Mouse (Mus musculus): ENCODE results near the gene Cracr2b. TPM values are rescaled to one million over a fixed set of nuclear protein-coding genes. Genes with fewer than 3 reads are reported as not detected.

Cracr2b gene
- polyA plus RNA-seq, 1 experiment from 2014 or later = 5.2 TPM

DNA sequence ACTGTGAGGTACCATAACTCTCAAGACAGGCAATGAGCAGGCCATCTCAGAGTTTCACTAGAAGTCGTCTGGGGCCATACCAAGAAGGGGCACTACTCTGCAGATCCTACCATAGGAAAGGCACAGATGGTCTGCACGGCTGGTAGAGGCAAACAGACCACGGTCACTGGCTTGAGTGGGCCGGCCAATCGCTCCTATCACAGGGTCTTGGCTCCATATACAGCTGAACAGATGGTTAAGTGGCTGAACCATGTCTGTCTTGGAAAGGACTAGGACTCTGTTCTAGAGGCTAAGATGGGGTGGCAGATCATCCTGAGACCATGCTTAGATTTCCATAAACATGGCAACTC lies 41.6 kb downstream of the Cracr2b start:
- H3K27ac ChIP-seq (ENCODE audit: low read length) = no peak overlapping the region
- no peaks in the 10 kb centered on the region for H3K27me3 ChIP-seq (replicated peaks; ENCODE audit: control insufficient read depth, insufficient read depth, low read length)
- H3K36me3 ChIP-seq (ENCODE audit: control insufficient read depth, insufficient read depth) = peaks cover 2% of the 10 kb centered on the region; the same call in 1 of the 2 replicates
- H3K9me3 ChIP-seq (ENCODE audit: control insufficient read depth, low read length) = no peaks in the 10 kb centered on the region
- H3K4me2 ChIP-seq (ENCODE audit: low read length) = no peak overlapping the region
- WGBS = 91% methylated on average over 5 of the region's 5 CpGs
- H3K9ac ChIP-seq (replicated peaks; ENCODE audit: low read depth, low read length) = no peak overlapping the region
- ATAC-seq = no peak
- H3K4me1 ChIP-seq (replicated peaks; ENCODE audit: control insufficient read depth, insufficient read depth, low read length) = no peaks in the 10 kb centered on the region
- H3K4me3 ChIP-seq (replicated peaks; ENCODE audit: low read length) = no peak overlapping the region

DNA sequence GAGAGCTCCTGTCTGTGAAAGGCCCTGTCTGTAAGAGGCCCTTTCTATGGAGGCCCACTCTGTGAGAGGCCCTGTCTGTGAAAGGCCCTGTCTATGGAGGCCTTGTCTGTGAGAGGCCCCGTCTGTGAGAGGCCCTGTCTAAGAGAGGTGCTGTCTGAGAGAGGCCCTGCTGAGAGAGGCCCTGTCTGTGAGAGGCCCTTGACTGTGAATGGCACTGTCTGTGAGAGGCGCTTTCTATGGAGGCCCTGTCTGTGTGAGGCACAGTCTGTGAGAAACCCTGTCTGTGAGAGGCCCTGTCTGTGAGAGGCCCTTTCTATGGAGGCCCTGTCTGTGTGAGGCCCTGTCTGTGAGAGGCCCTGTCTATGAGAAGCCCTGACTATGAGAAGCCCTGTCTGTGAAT lies 45.4 kb downstream of the Cracr2b start:
- H3K9ac ChIP-seq (replicated peaks; ENCODE audit: low read depth, low read length) = no peak overlapping the region
- H3K9me3 ChIP-seq (ENCODE audit: control insufficient read depth, low read length) = no peaks in the 10 kb centered on the region
- H3K27ac ChIP-seq (ENCODE audit: low read length) = no peak overlapping the region
- H3K27me3 ChIP-seq (replicated peaks; ENCODE audit: control insufficient read depth, insufficient read depth, low read length) = no peaks in the 10 kb centered on the region
- no peak overlapping the region for H3K4me2 ChIP-seq (ENCODE audit: low read length)
- H3K4me1 ChIP-seq (replicated peaks; ENCODE audit: control insufficient read depth, insufficient read depth, low read length) = no peaks in the 10 kb centered on the region
- no peak for ATAC-seq
- WGBS = 81% methylated on average over 2 of the region's 2 CpGs
- H3K36me3 ChIP-seq (ENCODE audit: control insufficient read depth, insufficient read depth) = no peaks in the 10 kb centered on the region; the same call in 1 of the 2 replicates
- H3K4me3 ChIP-seq (replicated peaks; ENCODE audit: low read length) = no peak overlapping the region

DNA sequence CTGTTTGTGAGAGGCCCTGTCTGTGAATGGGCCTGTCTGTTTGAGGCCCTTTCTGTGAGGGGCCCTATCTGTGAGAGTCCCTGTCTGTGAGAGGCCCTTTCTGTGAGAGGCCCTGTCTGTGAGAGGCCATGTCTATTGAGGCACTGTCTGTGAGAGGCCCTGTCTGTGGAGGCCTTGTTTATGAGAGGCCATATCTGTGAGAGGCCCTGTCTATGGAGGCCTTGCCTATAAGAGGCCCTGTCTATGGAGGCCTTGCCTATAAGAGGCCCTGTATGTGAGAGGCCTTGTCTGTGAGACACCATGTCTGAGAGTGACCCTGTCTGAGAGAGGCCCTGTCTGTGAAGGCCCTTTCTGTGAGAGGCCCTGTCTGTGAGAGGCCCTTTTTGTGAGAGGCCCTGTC lies 47.3 kb downstream of the Cracr2b start:
- no peaks in the 10 kb centered on the region for H3K9me3 ChIP-seq (ENCODE audit: control insufficient read depth, low read length)

DNA sequence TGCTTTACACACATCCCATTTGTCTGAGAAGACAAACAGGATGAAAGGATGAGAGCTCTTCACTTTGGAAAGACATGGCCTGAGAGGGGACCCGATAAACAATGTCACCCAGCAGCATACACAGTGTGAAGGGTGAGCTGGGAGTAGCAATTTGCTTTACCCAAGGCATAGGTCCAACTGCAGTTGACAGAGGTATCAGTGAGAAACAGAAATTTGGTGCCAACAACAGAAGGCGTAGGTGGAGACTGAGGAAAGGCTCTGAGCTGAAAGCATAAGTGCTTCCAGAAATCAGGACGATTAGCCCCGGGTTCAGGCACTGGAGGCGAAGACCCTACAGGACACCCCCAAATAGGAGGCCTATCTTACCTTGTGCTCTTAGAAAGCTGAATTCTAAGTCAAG lies 49.3 kb downstream of the Cracr2b start:
- H3K4me1 ChIP-seq (replicated peaks; ENCODE audit: control insufficient read depth, insufficient read depth, low read length) = no peaks in the 10 kb centered on the region
- no peak overlapping the region for H3K4me2 ChIP-seq (ENCODE audit: low read length)
- no peaks in the 10 kb centered on the region for H3K27me3 ChIP-seq (replicated peaks; ENCODE audit: control insufficient read depth, insufficient read depth, low read length)
- H3K27ac ChIP-seq (ENCODE audit: low read length) = no peak overlapping the region
- H3K9ac ChIP-seq (replicated peaks; ENCODE audit: low read depth, low read length) = no peak overlapping the region
- no peak for ATAC-seq
- 85% methylated on average over 5 of the region's 5 CpGs for WGBS
- H3K9me3 ChIP-seq (ENCODE audit: control insufficient read depth, low read length) = no peaks in the 10 kb centered on the region
- H3K4me3 ChIP-seq (replicated peaks; ENCODE audit: low read length) = no peak overlapping the region
- H3K36me3 ChIP-seq (ENCODE audit: control insufficient read depth, insufficient read depth) = no peaks in the 10 kb centered on the region; the same call in 1 of the 2 replicates

More for the DNA sequence above, 47.3 kb downstream of the Cracr2b start:
- no peaks in the 10 kb centered on the region; the same call in 1 of the 2 replicates for H3K36me3 ChIP-seq (ENCODE audit: control insufficient read depth, insufficient read depth)
- no peak overlapping the region for H3K4me3 ChIP-seq (replicated peaks; ENCODE audit: low read length)
- no peak overlapping the region for H3K4me2 ChIP-seq (ENCODE audit: low read length)
- H3K27me3 ChIP-seq (replicated peaks; ENCODE audit: control insufficient read depth, insufficient read depth, low read length) = no peaks in the 10 kb centered on the region
- H3K4me1 ChIP-seq (replicated peaks; ENCODE audit: control insufficient read depth, insufficient read depth, low read length) = no peaks in the 10 kb centered on the region
- H3K9ac ChIP-seq (replicated peaks; ENCODE audit: low read depth, low read length) = no peak overlapping the region
- no peak for ATAC-seq
- no peak overlapping the region for H3K27ac ChIP-seq (ENCODE audit: low read length)

DNA sequence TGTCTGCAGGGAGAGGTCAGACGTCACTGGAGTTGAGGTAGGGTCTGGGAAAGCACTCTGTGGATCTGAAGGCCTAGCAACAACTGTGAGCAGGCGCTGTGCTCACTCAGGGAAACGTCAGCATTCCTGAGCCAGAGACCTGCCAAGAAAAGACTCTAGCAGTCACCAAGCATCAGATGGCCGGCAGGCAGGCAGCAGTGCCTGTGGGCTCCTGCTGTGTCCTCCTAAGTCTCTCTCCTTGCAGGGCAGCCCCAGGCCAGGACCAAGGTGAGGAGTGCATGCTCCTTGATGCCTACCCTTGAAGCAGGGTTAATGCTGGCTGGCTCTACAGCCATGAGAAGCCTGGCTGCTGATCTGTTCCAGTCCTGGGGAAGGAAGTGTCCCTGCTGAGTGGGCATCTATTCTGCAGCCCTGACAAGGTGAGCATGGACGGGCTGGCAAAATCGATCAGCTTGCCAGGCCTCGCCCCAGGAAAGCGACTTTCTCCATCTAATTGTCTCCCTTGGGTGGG lies 49.8 kb downstream of the Cracr2b start:
- Histone ChIP-seq H3K4me2 (ENCODE audit: low read length) (no peak overlapping the region), H3K27me3 (replicated peaks; ENCODE audit: control insufficient read depth, insufficient read depth, low read length) (no peaks in the 10 kb centered on the region), H3K27ac (ENCODE audit: low read length) (no peak overlapping the region), H3K4me1 (replicated peaks; ENCODE audit: control insufficient read depth, insufficient read depth, low read length) (no peaks in the 10 kb centered on the region), H3K9me3 (ENCODE audit: control insufficient read depth, low read length) (no peaks in the 10 kb centered on the region), H3K9ac (replicated peaks; ENCODE audit: low read depth, low read length) (no peak overlapping the region), H3K36me3 (ENCODE audit: control insufficient read depth, insufficient read depth) (no peaks in the 10 kb centered on the region; the same call in 1 of the 2 replicates), H3K4me3 (replicated peaks; ENCODE audit: low read length) (no peak overlapping the region)
- no peak for ATAC-seq
- WGBS = 68% methylated on average over 8 of the region's 8 CpGs

Other genes with a start within 250 kb of the Cracr2b start
- gene Lmntd2, start 247.0 kb upstream of the Cracr2b start, polyA plus RNA-seq (2015; fragmentation: Nextera tagmentation; extraction: Ambion mirVana) = 0.76 and 1.2 TPM in 2 replicates
- 22.9 and 23.6 TPM in 2 replicates for gene Rassf7, start 245.2 kb upstream of the Cracr2b start, polyA plus RNA-seq (2015; fragmentation: Nextera tagmentation; extraction: Ambion mirVana)
- gene Phrf1, start 232.3 kb upstream of the Cracr2b start, polyA plus RNA-seq (2015; fragmentation: Nextera tagmentation; extraction: Ambion mirVana) = 90.2 and 96.1 TPM in 2 replicates
- gene Irf7, start 194.6 kb upstream of the Cracr2b start, polyA plus RNA-seq (2015; fragmentation: Nextera tagmentation; extraction: Ambion mirVana) = 0.76 and 1.9 TPM in 2 replicates
- gene Cdhr5, start 184.3 kb upstream of the Cracr2b start, polyA plus RNA-seq (2015; fragmentation: Nextera tagmentation; extraction: Ambion mirVana) = not detected in 2 replicates
- 0.55 and 2.0 TPM in 2 replicates for gene Sct, start 182.0 kb upstream of the Cracr2b start, polyA plus RNA-seq (2015; fragmentation: Nextera tagmentation; extraction: Ambion mirVana)
- gene Drd4, start 169.1 kb upstream of the Cracr2b start, polyA plus RNA-seq (2015; fragmentation: Nextera tagmentation; extraction: Ambion mirVana) = 0.47 and 0.52 TPM in 2 replicates
- gene Deaf1, start 133.4 kb upstream of the Cracr2b start, polyA plus RNA-seq (2015; fragmentation: Nextera tagmentation; extraction: Ambion mirVana) = 144 and 164 TPM in 2 replicates
- gene Tmem80, start 133.4 kb upstream of the Cracr2b start, polyA plus RNA-seq (2015; fragmentation: Nextera tagmentation; extraction: Ambion mirVana) = 53.6 and 62.2 TPM in 2 replicates
- gene Eps8l2, start 122.2 kb upstream of the Cracr2b start, polyA plus RNA-seq (2015; fragmentation: Nextera tagmentation; extraction: Ambion mirVana) = 0.67 and 0.93 TPM in 2 replicates
- gene Taldo1, start 68.9 kb upstream of the Cracr2b start, polyA plus RNA-seq (2015; fragmentation: Nextera tagmentation; extraction: Ambion mirVana) = 342 and 375 TPM in 2 replicates
- 56.4 and 65.9 TPM in 2 replicates for gene Gatd1, start 47.0 kb upstream of the Cracr2b start, polyA plus RNA-seq (2015; fragmentation: Nextera tagmentation; extraction: Ambion mirVana)
- gene Cend1, start 31.6 kb upstream of the Cracr2b start, polyA plus RNA-seq (2015; fragmentation: Nextera tagmentation; extraction: Ambion mirVana) = 52.4 and 70.3 TPM in 2 replicates
- gene Slc25a22, start 23.2 kb upstream of the Cracr2b start, polyA plus RNA-seq (2015; fragmentation: Nextera tagmentation; extraction: Ambion mirVana) = 88.4 and 111 TPM in 2 replicates
- gene Pidd1, start 17.1 kb upstream of the Cracr2b start, polyA plus RNA-seq (2015; fragmentation: Nextera tagmentation; extraction: Ambion mirVana) = 7.9 and 9.9 TPM in 2 replicates
- gene Rplp2, start 13.7 kb upstream of the Cracr2b start, polyA plus RNA-seq (2015; fragmentation: Nextera tagmentation; extraction: Ambion mirVana) = 684 and 749 TPM in 2 replicates
- 20.5 and 23.2 TPM in 2 replicates for gene Pnpla2, start 5.9 kb upstream of the Cracr2b start, polyA plus RNA-seq (2015; fragmentation: Nextera tagmentation; extraction: Ambion mirVana)
- 20.8 TPM in 2 replicates for gene Cd151, start 6.3 kb downstream of the Cracr2b start, polyA plus RNA-seq (2015; fragmentation: Nextera tagmentation; extraction: Ambion mirVana)
- 60.7 and 61.9 TPM in 2 replicates for gene Polr2l, start 14.0 kb downstream of the Cracr2b start, polyA plus RNA-seq (2015; fragmentation: Nextera tagmentation; extraction: Ambion mirVana)
- 29.8 and 31.8 TPM in 2 replicates for gene Tspan4, start 14.1 kb downstream of the Cracr2b start, polyA plus RNA-seq (2015; fragmentation: Nextera tagmentation; extraction: Ambion mirVana)
- 31.2 and 35.6 TPM in 2 replicates for gene Chid1, start 78.8 kb downstream of the Cracr2b start, polyA plus RNA-seq (2015; fragmentation: Nextera tagmentation; extraction: Ambion mirVana)
- 123 TPM in 2 replicates for gene Ap2a2, start 101.1 kb downstream of the Cracr2b start, polyA plus RNA-seq (2015; fragmentation: Nextera tagmentation; extraction: Ambion mirVana)
- 0.15 and 0.20 TPM in 2 replicates for gene Muc6, start 194.2 kb downstream of the Cracr2b start, polyA plus RNA-seq (2015; fragmentation: Nextera tagmentation; extraction: Ambion mirVana)
- gene Muc2, start 229.2 kb downstream of the Cracr2b start, polyA plus RNA-seq (2015; fragmentation: Nextera tagmentation; extraction: Ambion mirVana) = 0.18 and 0.47 TPM in 2 replicates